Mouse (Mus musculus) limb, embryonic 10.5 days (tissue): ENCODE results near the gene Clvs2. TPM values are rescaled to one million over a fixed set of nuclear protein-coding genes. Genes with fewer than 3 reads are reported as not detected.

Source experiments
- polyA plus RNA-seq: library from polyadenylated mRNA; unstranded; fragments of >200 nt; fragmentation: Nextera tagmentation; extraction: Ambion mirVana; gene quantifications from 2 replicates; pipeline ENCODE4 v1.2.1, GENCODE M21; 2016

Clvs2 gene
- polyA plus RNA-seq, 1 experiment from 2014 or later: not detected

Other genes with a start within 250 kb of the Clvs2 start
- not detected in 2 replicates for gene Sult3a2, start 161.9 kb upstream of the Clvs2 start, polyA plus RNA-seq
- not detected in 2 replicates for gene Sult3a1, start 233.0 kb upstream of the Clvs2 start, polyA plus RNA-seq